24 mouse cellular contexts compared by ENCODE assay signal in genomic region chr4:59894977-59895575, GRCm38 (mm10). TPM values are rescaled to one million over a fixed set of nuclear protein-coding genes. Genes with fewer than 3 reads are reported as not detected.
DNase-seq lines count a peak whose midpoint lies in the region; ATAC-seq and TF ChIP-seq lines count a peak whose summit lies in the region.
"Had no signal": no experiment of that assay in that cellular context is flagged by ENCODE, and none has a peak within 500 bp of the region (broad histone marks: within the 10 kb centered on the region; RNA-seq: fewer than 3 reads in every experiment).

No protein-coding gene starts in this region.

- H3K4me1 ChIP-seq in heart, embryonic 16.5 days (ENCODE audit: control insufficient read depth, insufficient read depth, low read length): peaks cover 43% of the 10 kb centered on the region
- H3K4me1 ChIP-seq in ES-E14 (ENCODE audit: control insufficient read depth in 2 of 2, insufficient read depth in 2 of 2, low read length in 2 of 2, poor library complexity in 1 of 2): peaks cover 21 to 39% of the 10 kb centered on the region in 2 experiments
- H3K4me1 ChIP-seq in forebrain, postnatal 0 days (ENCODE audit: insufficient read depth): no peaks in the 10 kb centered on the region
- no peaks in the 10 kb centered on the region for H3K4me1 ChIP-seq in hindbrain, postnatal 0 days (ENCODE audit: insufficient read depth, low read length)
- H3K4me1 ChIP-seq in hindbrain, embryonic 10.5 days (replicated peaks): no peaks in the 10 kb centered on the region
- H3K4me1 ChIP-seq: embryonic facial prominence, embryonic 15.5 days; forebrain, embryonic 15.5 days; hindbrain, embryonic 15.5 days; limb, embryonic 12.5 days; midbrain, embryonic 10.5 days had no signal

- peak overlapping the region; percentile 66 for H3K27ac ChIP-seq in heart, embryonic 16.5 days (ENCODE audit: low read length)
- 0 out of 2 replicates have a peak overlapping the region, but pooled peaks have one; percentile 61 for H3K27ac ChIP-seq in ES-E14 (ENCODE audit: insufficient read depth, low read depth, low read length, poor library complexity, severe bottlenecking)
- H3K27ac ChIP-seq in forebrain, postnatal 0 days (ENCODE audit: low read depth, low read length): no peak overlapping the region
- no peak overlapping the region for H3K27ac ChIP-seq in hindbrain, postnatal 0 days
- H3K27ac ChIP-seq in hindbrain, embryonic 10.5 days: no peak overlapping the region
- H3K27ac ChIP-seq: embryonic facial prominence, embryonic 15.5 days; forebrain, embryonic 15.5 days; hindbrain, embryonic 15.5 days; limb, embryonic 12.5 days; midbrain, embryonic 10.5 days had no signal

- 82% methylated on average over 3 of the region's 3 CpGs for WGBS in heart, embryonic 16.5 days
- WGBS in forebrain, postnatal 0 days: 94% methylated on average over 3 of the region's 3 CpGs
- 97% methylated on average over 3 of the region's 3 CpGs for WGBS in hindbrain, postnatal 0 days
- 92% methylated on average over 3 of the region's 3 CpGs for WGBS in hindbrain, embryonic 10.5 days

- H3K27me3 ChIP-seq in heart, embryonic 16.5 days (ENCODE audit: control insufficient read depth, insufficient read depth, low read length): no peaks in the 10 kb centered on the region
- H3K27me3 ChIP-seq in forebrain, postnatal 0 days (ENCODE audit: insufficient read depth, low read length): no peaks in the 10 kb centered on the region
- H3K27me3 ChIP-seq in hindbrain, postnatal 0 days (ENCODE audit: insufficient read depth, low read length): no peaks in the 10 kb centered on the region
- no peaks in the 10 kb centered on the region for H3K27me3 ChIP-seq in hindbrain, embryonic 10.5 days (ENCODE audit: insufficient read depth, poor library complexity, severe bottlenecking)
- H3K27me3 ChIP-seq: embryonic facial prominence, embryonic 15.5 days; forebrain, embryonic 15.5 days; hindbrain, embryonic 15.5 days; limb, embryonic 12.5 days had no signal

- peaks cover 12% of the 10 kb centered on the region for H3K36me3 ChIP-seq in heart, embryonic 16.5 days (ENCODE audit: control insufficient read depth, insufficient read depth)
- peaks cover 35% of the 10 kb centered on the region; the same call in 1 of the 2 replicates for H3K36me3 ChIP-seq in ES-E14 (ENCODE audit: control insufficient read depth, insufficient read depth, low read length, poor library complexity, severe bottlenecking)
- H3K36me3 ChIP-seq in forebrain, postnatal 0 days (ENCODE audit: insufficient read depth): peaks cover 28% of the 10 kb centered on the region
- H3K36me3 ChIP-seq in hindbrain, postnatal 0 days (ENCODE audit: insufficient read depth, low read length): peaks cover 37% of the 10 kb centered on the region; the same call in 1 of the 2 replicates
- H3K36me3 ChIP-seq in hindbrain, embryonic 10.5 days: peaks cover 85% of the 10 kb centered on the region
- H3K36me3 ChIP-seq: forebrain, embryonic 15.5 days had no signal

- 0 out of 2 replicates have a peak overlapping the region, but pooled peaks have one; percentile 8 for H3K9ac ChIP-seq in heart, embryonic 16.5 days (ENCODE audit: low read length)
- H3K9ac ChIP-seq in ES-E14 (ENCODE audit: insufficient read depth, low read depth, low read length, poor library complexity, severe bottlenecking): no peak overlapping the region
- H3K9ac ChIP-seq in forebrain, postnatal 0 days: no peak overlapping the region
- H3K9ac ChIP-seq in hindbrain, postnatal 0 days (replicated peaks; ENCODE audit: low read length): no peak overlapping the region
- H3K9ac ChIP-seq: embryonic facial prominence, embryonic 15.5 days; forebrain, embryonic 15.5 days; hindbrain, embryonic 15.5 days; limb, embryonic 12.5 days; lung, embryonic 14.5 days had no signal

- intact Hi-C loops in heart, postnatal 10 days (cut with DNase I): no loop called here

- H3K4me2 ChIP-seq in heart, embryonic 16.5 days (ENCODE audit: low read depth, low read length): no peak overlapping the region
- no peak overlapping the region for H3K4me2 ChIP-seq in forebrain, postnatal 0 days (ENCODE audit: low read depth)
- H3K4me2 ChIP-seq in hindbrain, postnatal 0 days (ENCODE audit: low read depth, low read length): no peak overlapping the region
- H3K4me2 ChIP-seq: embryonic facial prominence, embryonic 15.5 days; forebrain, embryonic 15.5 days; hindbrain, embryonic 15.5 days; limb, embryonic 12.5 days; lung, embryonic 14.5 days had no signal

- TF ChIP-seq CTCF in forebrain, postnatal 0 days (IDR thresholded peaks at IDR 0.05; ENCODE audit: low read depth): no peak
- TF ChIP-seq CTCF in hindbrain, postnatal 0 days (IDR thresholded peaks at IDR 0.05; ENCODE audit: low read depth): no peak

- in situ Hi-C loops in ES-E14 (cut with MboI; ENCODE audit: low sequenced_read_pairs in 2 of 2, unreplicated experiment in 2 of 2): no loop called here

- ATAC-seq in heart, embryonic 16.5 days (replicated peaks; ENCODE audit: extremely low read depth, insufficient read depth, low FRiP score): no peak
- ATAC-seq in forebrain, postnatal 0 days: no peak
- ATAC-seq in hindbrain, postnatal 0 days: no peak
- ATAC-seq: activated CD4-positive, CD25-positive, alpha-beta regulatory T cell, adult 4 months; forebrain, embryonic 15.5 days had no signal

- no peak for DNase-seq in heart, postnatal 10 days
- DNase-seq in 416B (ENCODE audit: low read depth): peak; percentile 92
- DNase-seq in ES-E14 (ENCODE audit: low read depth, low spot score): no peak
- peak; percentile 73 for DNase-seq in fibroblast of lung, adult 2 months (ENCODE audit: low read depth)
- no peak for DNase-seq in forebrain, postnatal 0 days
- DNase-seq in hindbrain, postnatal 0 days (ENCODE audit: low spot score): no peak
- no peak for DNase-seq in hindbrain, embryonic 10.5 days (ENCODE audit: low spot score)
- DNase-seq: adrenal gland, postnatal 36 days; cerebellum, adult 11 months; kidney, adult 9 months; lung, embryonic 14.5 days; thymus, adult 18-20 months had no signal

- H3K9me3 ChIP-seq in heart, embryonic 16.5 days (replicated peaks; ENCODE audit: control insufficient read depth, low read length): no peaks in the 10 kb centered on the region
- no peaks in the 10 kb centered on the region for H3K9me3 ChIP-seq in ES-E14 (ENCODE audit: control insufficient read depth, insufficient read depth, low read depth, low read length)
- H3K9me3 ChIP-seq in forebrain, postnatal 0 days (ENCODE audit: low read length): no peaks in the 10 kb centered on the region
- H3K9me3 ChIP-seq in hindbrain, postnatal 0 days (ENCODE audit: low read length): no peaks in the 10 kb centered on the region
- H3K9me3 ChIP-seq in hindbrain, embryonic 10.5 days: no peaks in the 10 kb centered on the region
- H3K9me3 ChIP-seq: embryonic facial prominence, embryonic 15.5 days; forebrain, embryonic 15.5 days; hindbrain, embryonic 15.5 days; limb, embryonic 12.5 days; midbrain, embryonic 10.5 days had no signal

- no peak overlapping the region for H3K4me3 ChIP-seq in heart, embryonic 16.5 days (ENCODE audit: low read length)
- H3K4me3 ChIP-seq in ES-E14 (ENCODE audit: insufficient read depth in 1 of 2, low read depth in 1 of 2, low read length in 2 of 2, poor library complexity in 1 of 2, severe bottlenecking in 1 of 2): no peak overlapping the region
- no peak overlapping the region for H3K4me3 ChIP-seq in forebrain, postnatal 0 days (ENCODE audit: low read depth, low read length)
- H3K4me3 ChIP-seq in hindbrain, postnatal 0 days (ENCODE audit: low read length): no peak overlapping the region
- H3K4me3 ChIP-seq in hindbrain, embryonic 10.5 days: no peak overlapping the region
- H3K4me3 ChIP-seq: embryonic facial prominence, embryonic 15.5 days; forebrain, embryonic 15.5 days; hindbrain, embryonic 15.5 days; limb, embryonic 12.5 days; midbrain, embryonic 10.5 days had no signal

TF ChIP-seq in ES-E14, 5 proteins besides CTCF, POLR2A, EP300 and RAD21:
- TF ChIP-seq ZNF384 (IDR thresholded peaks at IDR 0.05; ENCODE audit: low read depth, low read length) (no peak), HCFC1 (IDR thresholded peaks at IDR 0.05; ENCODE audit: borderline replicate concordance, insufficient read depth, low read length) (no peak), MAFK (IDR thresholded peaks at IDR 0.05; ENCODE audit: insufficient read depth, low read depth, low read length) (peak; percentile 37; the same call in 1 of the 2 replicates)

RNA-seq across cellular contexts. Expression of gene Slc46a2, which starts 19.8 kb away (rescaled TPM):
- polyA plus RNA-seq in heart, embryonic 16.5 days (2015; fragmentation: Nextera tagmentation; extraction: Ambion mirVana): 7.5 and 13.7 TPM in 2 replicates
- total RNA-seq in heart, postnatal 10 days (2021): under 1 TPM; 0.12 to 0.37 TPM
- 0.05 TPM in 1 of 2 replicates, not detected in the other for total RNA-seq in ES-E14 (2012; rRNA removed)
- total RNA-seq in forebrain, postnatal 0 days (2014; rRNA removed): not detected in 2 replicates
- 0.05 and 0.12 TPM in 2 replicates for polyA plus RNA-seq in forebrain, postnatal 0 days (2015; fragmentation: Nextera tagmentation; extraction: Ambion mirVana)
- total RNA-seq in hindbrain, postnatal 0 days (2014; rRNA removed): not detected in 2 replicates
- polyA plus RNA-seq in hindbrain, postnatal 0 days (2015; fragmentation: Nextera tagmentation; extraction: Ambion mirVana): 0.05 TPM in 1 of 2 replicates, not detected in the other
- not detected in 2 replicates for polyA plus RNA-seq in hindbrain, embryonic 10.5 days (2016; fragmentation: Nextera tagmentation; extraction: Ambion mirVana)
- total RNA-seq: adrenal gland, postnatal 36 days; gastrocnemius, postnatal 4 days; layer of hippocampus, adult 18-20 months; left cerebral cortex, adult 18-20 months; neutrophil, adult 5-6 weeks had no signal
- polyA plus RNA-seq: cortical plate, adult 2 months; hindbrain, embryonic 15.5 days; limb, embryonic 12.5 days; midbrain, embryonic 10.5 days had no signal

Comparison
In these comparisons a context has a peak if more than half of its experiments do, and no peak if none do; other contexts are left out.
1. H3K27ac ChIP-seq: peak in heart, embryonic 16.5 days (single experiment) and ES-E14 (single experiment); none in forebrain, postnatal 0 days (single experiment), hindbrain, postnatal 0 days (single experiment) and hindbrain, embryonic 10.5 days (single experiment).
2. DNase-seq: peak in 416B (single experiment) and fibroblast of lung, adult 2 months (single experiment); none in heart, postnatal 10 days (0 of 2), ES-E14 (single experiment), forebrain, postnatal 0 days (single experiment), hindbrain, postnatal 0 days (single experiment) and hindbrain, embryonic 10.5 days (single experiment).